ENCODE assay signal across 20 mouse cellular contexts in the genomic region with DNA sequence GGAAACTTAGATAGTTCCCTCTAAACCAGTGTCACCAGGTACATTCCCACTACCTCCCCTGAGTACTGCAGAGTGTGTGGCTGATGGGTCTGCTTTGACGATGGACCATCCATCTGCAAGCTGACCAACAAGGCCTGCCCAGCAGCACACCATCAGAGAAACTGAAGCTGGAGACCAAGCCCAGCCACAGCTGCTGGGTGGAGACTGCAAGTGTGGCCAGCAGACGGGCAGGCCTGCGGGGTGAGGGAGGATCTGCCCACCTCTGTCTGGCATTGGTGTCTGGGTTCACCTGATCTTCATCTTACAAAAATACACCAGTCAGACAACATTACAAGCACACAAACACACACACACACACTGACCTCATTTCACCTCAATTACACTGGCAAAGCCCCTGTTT.
"Had no signal": no experiment of that assay in that cellular context is flagged by ENCODE, and none has a peak within 500 bp of the region (broad histone marks: within the 10 kb centered on the region; RNA-seq: fewer than 3 reads in every experiment).

No protein-coding gene starts in this region.

- H3K9ac ChIP-seq: limb, embryonic 13.5 days; liver, embryonic 15.5 days; midbrain, embryonic 13.5 days; neural tube, embryonic 13.5 days; stomach, embryonic 15.5 days had no signal

- H3K4me3 ChIP-seq: limb, embryonic 10.5 days; limb, embryonic 13.5 days; liver, embryonic 15.5 days; megakaryocyte, embryonic 14.5 days; midbrain, embryonic 10.5 days; midbrain, embryonic 13.5 days; myocyte; neural tube, embryonic 13.5 days; stomach, embryonic 15.5 days had no signal

- H3K27me3 ChIP-seq: limb, embryonic 13.5 days; liver, embryonic 15.5 days; midbrain, embryonic 13.5 days; neural tube, embryonic 13.5 days; stomach, embryonic 15.5 days had no signal

- H3K36me3 ChIP-seq: limb, embryonic 10.5 days; limb, embryonic 13.5 days; liver, embryonic 15.5 days; midbrain, embryonic 10.5 days; midbrain, embryonic 13.5 days; neural tube, embryonic 13.5 days; stomach, embryonic 15.5 days had no signal

- DNase-seq: kidney, adult 18-20 months; kidney, adult 9 months; kidney, postnatal 14 days; kidney, postnatal 4 days; lung, adult 2 months; lung, postnatal 36 days; retina, postnatal 1 day; right cerebral cortex, postnatal 25 days; spleen, adult 18-20 months; thymus, postnatal 25 days had no signal

- H3K27ac ChIP-seq: limb, embryonic 10.5 days; limb, embryonic 13.5 days; liver, embryonic 15.5 days; midbrain, embryonic 10.5 days; midbrain, embryonic 13.5 days; neural tube, embryonic 13.5 days; stomach, embryonic 15.5 days had no signal

- ATAC-seq: midbrain, embryonic 13.5 days; midbrain, embryonic 16.5 days had no signal

- H3K4me2 ChIP-seq: limb, embryonic 13.5 days; liver, embryonic 15.5 days; midbrain, embryonic 13.5 days; neural tube, embryonic 13.5 days; stomach, embryonic 15.5 days had no signal

- H3K9me3 ChIP-seq: limb, embryonic 10.5 days; limb, embryonic 13.5 days; liver, embryonic 15.5 days; midbrain, embryonic 10.5 days; midbrain, embryonic 13.5 days; neural tube, embryonic 13.5 days; stomach, embryonic 15.5 days had no signal

- H3K4me1 ChIP-seq: limb, embryonic 10.5 days; limb, embryonic 13.5 days; midbrain, embryonic 10.5 days; midbrain, embryonic 13.5 days; neural tube, embryonic 13.5 days; stomach, embryonic 15.5 days had no signal
